Mouse (Mus musculus): ENCODE measurements at regions not wholly inside any gene's neighbourhood (a gene's known extent, or its start where the extent isn't known, plus 50 kb on each side); places are given as distances from the start of the nearest gene placed in this dataset.

DNA sequence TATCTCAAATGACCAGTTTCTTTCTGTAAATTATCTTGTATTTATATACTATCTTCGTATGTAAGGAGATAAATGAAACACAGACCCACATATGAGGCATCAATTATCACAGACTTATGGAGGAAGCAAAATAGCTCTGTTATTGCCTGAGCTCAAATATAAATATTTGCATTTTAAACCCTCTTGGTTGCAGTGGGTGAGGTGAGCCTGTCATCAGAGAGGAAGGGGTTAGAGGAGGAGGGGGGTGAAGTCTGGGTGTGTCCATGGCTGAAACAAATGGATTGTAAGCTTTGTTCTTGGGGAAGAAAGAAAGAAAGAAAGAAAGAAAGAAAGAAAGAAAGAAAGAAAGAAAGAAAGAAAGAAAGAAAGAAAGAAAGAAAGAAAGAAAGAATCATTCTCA, 265.5 kb downstream of the Meis1 start:
- TF ChIP-seq CTCF (IDR thresholded peaks at IDR 0.05; ENCODE audit: insufficient read depth, low read length) (no peak), POLR2A (IDR thresholded peaks at IDR 0.05; ENCODE audit: borderline replicate concordance, extremely low read depth, low read depth, low read length) (no peak)

Measured in lung, adult 2 months (tissue).